Mouse (Mus musculus) layer of hippocampus, adult 11-12 months (tissue): ENCODE measurements around the gene Fgl2.
"Not testable (repeated sequence)": the region's sequence is repeated elsewhere in the genome, so short reads cannot be mapped to it uniquely, and the experiment has no call there.

Source experiments
- DNase-seq: peaks from one replicate; pipeline ENCODE4 v3.0.0; 2022; ENCODE audit warnings: low spot score

Fgl2 gene

GRCm38 (mm10) chr5:21372493-21373179 lies at the start of gene Fgl2:
TSS of gene Fgl2 (plus strand) at chr5:21372642.
- DNase-seq = peak; percentile 53

- peak; percentile 43 for DNase-seq
These were observed 45.9 kb upstream of the Fgl2 start for GRCm38 (mm10) chr5:21326494-21326893.

GRCm38 (mm10) chr5:21328560-21328959 lies 43.9 kb upstream of the Fgl2 start:
- no peak for DNase-seq

GRCm38 (mm10) chr5:21329672-21330665 lies 42.5 kb upstream of the Fgl2 start:
- no peak for DNase-seq

- DNase-seq = no peak
These were observed 40.8 kb upstream of the Fgl2 start for GRCm38 (mm10) chr5:21331656-21332055.

- DNase-seq = no peak
These were observed 40.3 kb upstream of the Fgl2 start for GRCm38 (mm10) chr5:21332119-21332518.

- DNase-seq = not testable (repeated sequence)
These were observed 30.2 kb upstream of the Fgl2 start for GRCm38 (mm10) chr5:21342265-21342664.

GRCm38 (mm10) chr5:21348366-21348765 lies 24.1 kb upstream of the Fgl2 start:
- no peak for DNase-seq

GRCm38 (mm10) chr5:21351678-21352077 lies 20.8 kb upstream of the Fgl2 start:
- no peak for DNase-seq

GRCm38 (mm10) chr5:21358648-21359047 lies 13.8 kb upstream of the Fgl2 start:
- DNase-seq = no peak

GRCm38 (mm10) chr5:21363343-21363742 lies 9.1 kb upstream of the Fgl2 start:
- no peak for DNase-seq

- no peak for DNase-seq
These were observed 5.9 kb upstream of the Fgl2 start for GRCm38 (mm10) chr5:21366338-21367053.

- no peak for DNase-seq
These were observed 4.9 kb upstream of the Fgl2 start for GRCm38 (mm10) chr5:21367514-21367913.

- no peak for DNase-seq
These were observed 2.1 kb upstream of the Fgl2 start for GRCm38 (mm10) chr5:21370218-21370947.

GRCm38 (mm10) chr5:21371920-21372319 lies 522 bp upstream of the Fgl2 start:
- DNase-seq = no peak

GRCm38 (mm10) chr5:21373180-21373518 lies 707 bp downstream of the Fgl2 start:
- DNase-seq = no peak

- DNase-seq = no peak
These were observed 4.5 kb downstream of the Fgl2 start for GRCm38 (mm10) chr5:21376935-21377334.

GRCm38 (mm10) chr5:21378397-21378796 lies 6.0 kb downstream of the Fgl2 start:
- DNase-seq = no peak

- no peak for DNase-seq
These were observed 9.5 kb downstream of the Fgl2 start for GRCm38 (mm10) chr5:21381986-21382385.

- no peak for DNase-seq
These were observed 10.2 kb downstream of the Fgl2 start for GRCm38 (mm10) chr5:21382678-21383077.

- DNase-seq = peak; percentile 27
These were observed 11.2 kb downstream of the Fgl2 start for GRCm38 (mm10) chr5:21383392-21384251.
